Comparison of ENCODE assay signal across 10 mouse cellular contexts in genomic region chr15:85667381-85667791, GRCm38 (mm10).
DNase-seq lines count a peak whose midpoint lies in the region; ATAC-seq lines count a peak whose summit lies in the region.
"Had no signal": no experiment of that assay in that cellular context is flagged by ENCODE, and none has a peak within 500 bp of the region (broad histone marks: within the 10 kb centered on the region; RNA-seq: fewer than 3 reads in every experiment).

No protein-coding gene starts in this region.

- intact Hi-C loops in heart, postnatal 25 days (cut with DNase I) = no loop called here

- WGBS in heart, embryonic 16.5 days = 62% methylated on average over 12 of the region's 12 CpGs
- WGBS in intestine, embryonic 16.5 days = 50% methylated on average over 12 of the region's 12 CpGs
- whole genome bisulfite sequencing in stomach, embryonic 16.5 days = 51% methylated on average over 12 of the region's 12 CpGs
- WGBS in liver, embryonic 11.5 days = 68% methylated on average over 12 of the region's 12 CpGs

- H3K27ac ChIP-seq in heart, embryonic 16.5 days (ENCODE audit: low read length) = no peak overlapping the region
- H3K27ac ChIP-seq in intestine, embryonic 16.5 days (ENCODE audit: low read length) = no peak overlapping the region
- H3K27ac ChIP-seq in stomach, embryonic 16.5 days (ENCODE audit: low read length) = peak overlapping the region; percentile 48; the same call in 1 of the 2 replicates
- no peak overlapping the region for H3K27ac ChIP-seq in liver, embryonic 11.5 days (ENCODE audit: low read depth, low read length)
- H3K27ac ChIP-seq: heart, embryonic 13.5 days; macrophage had no signal

- no peak overlapping the region for H3K4me3 ChIP-seq in heart, embryonic 16.5 days (ENCODE audit: low read length)
- H3K4me3 ChIP-seq in intestine, embryonic 16.5 days (ENCODE audit: low read length) = peak overlapping the region; percentile 5; the same call in 1 of the 2 replicates
- H3K4me3 ChIP-seq in stomach, embryonic 16.5 days (replicated peaks; ENCODE audit: low read length) = peak overlapping the region; percentile 9
- H3K4me3 ChIP-seq in liver, embryonic 11.5 days (ENCODE audit: low read depth, low read length) = no peak overlapping the region
- H3K4me3 ChIP-seq: heart, embryonic 13.5 days had no signal

- no peaks in the 10 kb centered on the region; the same call in 1 of the 2 replicates for H3K27me3 ChIP-seq in heart, embryonic 16.5 days (ENCODE audit: control insufficient read depth, insufficient read depth, low read length)
- H3K27me3 ChIP-seq in intestine, embryonic 16.5 days (replicated peaks; ENCODE audit: control insufficient read depth, insufficient read depth, low read length) = peaks cover 33% of the 10 kb centered on the region
- H3K27me3 ChIP-seq in stomach, embryonic 16.5 days (ENCODE audit: control insufficient read depth, insufficient read depth, low read length) = peaks cover 2% of the 10 kb centered on the region; the same call in 1 of the 2 replicates
- peaks cover 86% of the 10 kb centered on the region for H3K27me3 ChIP-seq in liver, embryonic 11.5 days (replicated peaks; ENCODE audit: control insufficient read depth, insufficient read depth, low read length)

- H3K9ac ChIP-seq in heart, embryonic 16.5 days (ENCODE audit: low read length) = 0 out of 2 replicates have a peak overlapping the region, but pooled peaks have one; percentile 3
- H3K9ac ChIP-seq in intestine, embryonic 16.5 days (ENCODE audit: low read depth, low read length) = no peak overlapping the region
- H3K9ac ChIP-seq in stomach, embryonic 16.5 days (ENCODE audit: low read length) = peak overlapping the region; percentile 34; the same call in 1 of the 2 replicates
- H3K9ac ChIP-seq in liver, embryonic 11.5 days (ENCODE audit: low read depth, low read length) = no peak overlapping the region
- H3K9ac ChIP-seq: heart, embryonic 13.5 days had no signal

- no peak for DNase-seq in heart, postnatal 25 days (ENCODE audit: low spot score)
- DNase-seq in A20 (ENCODE audit: low read depth, low spot score) = peak; percentile 77
- DNase-seq in brain, adult 2 months (ENCODE audit: low read depth, low spot score) = peak; percentile 84
- DNase-seq in left cerebral cortex, adult 11 months (ENCODE audit: low spot score) = no peak
- DNase-seq in liver, embryonic 11.5 days (ENCODE audit: low spot score) = no peak

- no peaks in the 10 kb centered on the region for H3K9me3 ChIP-seq in heart, embryonic 16.5 days (replicated peaks; ENCODE audit: control insufficient read depth, low read length)
- H3K9me3 ChIP-seq in intestine, embryonic 16.5 days (ENCODE audit: control insufficient read depth, low read length) = no peaks in the 10 kb centered on the region
- no peaks in the 10 kb centered on the region for H3K9me3 ChIP-seq in stomach, embryonic 16.5 days (replicated peaks; ENCODE audit: control insufficient read depth, low read length)
- no peaks in the 10 kb centered on the region for H3K9me3 ChIP-seq in liver, embryonic 11.5 days (ENCODE audit: control insufficient read depth, low read length)
- H3K9me3 ChIP-seq: heart, embryonic 13.5 days had no signal

- H3K4me2 ChIP-seq in heart, embryonic 16.5 days (ENCODE audit: low read depth, low read length) = peak overlapping the region; percentile 3; the same call in 1 of the 2 replicates
- no peak overlapping the region for H3K4me2 ChIP-seq in intestine, embryonic 16.5 days (ENCODE audit: low read depth, low read length)
- peak overlapping the region; percentile 39 for H3K4me2 ChIP-seq in stomach, embryonic 16.5 days (ENCODE audit: low read depth, low read length)
- H3K4me2 ChIP-seq in liver, embryonic 11.5 days = no peak overlapping the region
- H3K4me2 ChIP-seq: heart, embryonic 13.5 days had no signal

- no peaks in the 10 kb centered on the region for H3K36me3 ChIP-seq in heart, embryonic 16.5 days (ENCODE audit: control insufficient read depth, insufficient read depth)
- no peaks in the 10 kb centered on the region for H3K36me3 ChIP-seq in intestine, embryonic 16.5 days (ENCODE audit: control insufficient read depth, insufficient read depth, low read length)
- H3K36me3 ChIP-seq in stomach, embryonic 16.5 days (ENCODE audit: control insufficient read depth, insufficient read depth, low read length) = no peaks in the 10 kb centered on the region
- no peaks in the 10 kb centered on the region for H3K36me3 ChIP-seq in liver, embryonic 11.5 days (ENCODE audit: control insufficient read depth, insufficient read depth, low read length)
- H3K36me3 ChIP-seq: heart, embryonic 13.5 days had no signal

- peaks cover 16% of the 10 kb centered on the region for H3K4me1 ChIP-seq in heart, embryonic 16.5 days (ENCODE audit: control insufficient read depth, insufficient read depth, low read length)
- peaks cover 9% of the 10 kb centered on the region for H3K4me1 ChIP-seq in intestine, embryonic 16.5 days (ENCODE audit: control insufficient read depth, insufficient read depth, low read length)
- H3K4me1 ChIP-seq in stomach, embryonic 16.5 days (ENCODE audit: control insufficient read depth, insufficient read depth, low read length) = peaks cover 9% of the 10 kb centered on the region
- peaks cover 6% of the 10 kb centered on the region; the same call in 1 of the 2 replicates for H3K4me1 ChIP-seq in liver, embryonic 11.5 days (replicated peaks; ENCODE audit: control insufficient read depth, insufficient read depth, low read length)

- no peak for ATAC-seq in heart, embryonic 16.5 days (replicated peaks; ENCODE audit: extremely low read depth, insufficient read depth, low FRiP score)
- ATAC-seq in intestine, embryonic 16.5 days = no peak
- ATAC-seq in stomach, embryonic 16.5 days (ENCODE audit: insufficient read depth, low FRiP score) = no peak
- no peak for ATAC-seq in liver, embryonic 11.5 days (replicated peaks; ENCODE audit: low FRiP score)

Comparison
In these comparisons a context has a peak if more than half of its experiments do, and no peak if none do; other contexts are left out.
1. H3K4me2 ChIP-seq: peak in heart, embryonic 16.5 days (single experiment) and stomach, embryonic 16.5 days (single experiment); none in intestine, embryonic 16.5 days (single experiment) and liver, embryonic 11.5 days (single experiment).
2. H3K4me3 ChIP-seq: peak in intestine, embryonic 16.5 days (single experiment) and stomach, embryonic 16.5 days (single experiment); none in heart, embryonic 16.5 days (single experiment) and liver, embryonic 11.5 days (single experiment).
3. H3K9ac ChIP-seq: peak in heart, embryonic 16.5 days (single experiment) and stomach, embryonic 16.5 days (single experiment); none in intestine, embryonic 16.5 days (single experiment) and liver, embryonic 11.5 days (single experiment).
4. DNase-seq: peak in A20 (single experiment) and brain, adult 2 months (single experiment); none in heart, postnatal 25 days (single experiment), left cerebral cortex, adult 11 months (single experiment) and liver, embryonic 11.5 days (single experiment).